Mouse (Mus musculus) skeletal muscle tissue, adult 2 months (tissue): ENCODE measurements around the gene Tesmin.

Experiments used
- DNase-seq: peaks from one replicate; pipeline ENCODE4 v3.0.0-alpha.2; 2012; ENCODE audit warnings: low read depth, low spot score

Tesmin gene

DNA sequence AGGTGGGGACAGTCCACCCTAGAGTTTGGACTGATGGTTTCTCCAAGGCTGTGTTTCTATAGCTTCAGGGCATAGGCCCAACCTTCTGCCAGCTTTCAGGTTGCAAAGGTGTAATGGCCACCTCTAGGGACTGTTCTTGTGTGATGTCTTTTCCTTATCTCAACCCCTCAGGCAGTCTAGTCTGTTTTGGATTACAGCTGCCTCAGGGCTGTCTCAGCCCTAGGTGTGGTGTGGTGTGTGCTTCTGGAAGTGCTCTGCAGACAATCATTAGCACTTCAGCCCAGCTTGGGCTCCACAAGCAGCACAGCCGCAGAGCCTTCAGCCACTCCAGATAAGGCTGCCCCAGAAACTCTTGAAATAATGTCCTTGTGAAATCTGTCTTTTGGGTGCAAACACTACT lies 3.7 kb downstream of the Tesmin start:
- no peak for DNase-seq

DNA sequence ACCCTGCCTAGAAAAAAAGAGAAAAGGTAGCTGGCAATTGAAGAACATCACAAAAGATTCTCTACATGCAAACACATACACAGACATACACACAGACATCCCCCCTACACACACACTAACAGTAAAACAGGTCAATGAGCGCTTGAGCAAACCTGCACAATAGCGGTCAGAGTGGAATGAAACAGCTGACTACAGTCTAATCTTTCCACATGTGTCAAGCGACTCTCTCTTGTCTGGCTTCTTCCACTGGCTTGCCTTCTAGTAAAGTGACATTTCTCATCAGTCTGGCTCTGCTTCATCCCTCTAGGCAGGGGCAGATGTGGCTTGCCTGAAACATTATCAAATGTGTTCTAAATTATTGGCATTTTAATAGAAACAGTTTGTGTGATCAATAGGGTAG lies 5.6 kb downstream of the Tesmin start:
- DNase-seq: no peak

GRCm38 (mm10) chr19:3400057-3400456 lies 11.4 kb downstream of the Tesmin start:
- DNase-seq: no peak

GRCm38 (mm10) chr19:3401504-3401903 lies 12.8 kb downstream of the Tesmin start:
- DNase-seq: no peak

DNA sequence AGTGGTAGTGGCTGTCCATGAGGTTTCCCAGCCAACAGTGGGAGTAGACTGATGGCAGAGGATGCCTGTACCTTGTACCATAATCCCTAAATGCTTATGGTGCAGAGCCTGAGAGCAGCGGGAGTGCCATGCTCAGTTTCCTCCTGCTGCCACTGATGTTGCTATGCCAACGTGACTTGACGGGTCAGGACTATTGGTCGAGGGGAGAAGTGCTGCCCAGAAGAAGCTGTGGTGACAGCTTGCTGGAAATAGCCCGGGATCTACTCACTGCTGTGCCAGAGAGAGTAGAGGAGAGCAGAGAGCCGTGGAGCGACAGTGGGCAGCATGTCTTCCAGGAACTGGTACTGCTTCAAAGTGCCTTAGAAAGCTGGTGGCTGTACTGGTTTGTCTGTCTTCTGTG lies 13.3 kb downstream of the Tesmin start:
- DNase-seq: no peak

DNA sequence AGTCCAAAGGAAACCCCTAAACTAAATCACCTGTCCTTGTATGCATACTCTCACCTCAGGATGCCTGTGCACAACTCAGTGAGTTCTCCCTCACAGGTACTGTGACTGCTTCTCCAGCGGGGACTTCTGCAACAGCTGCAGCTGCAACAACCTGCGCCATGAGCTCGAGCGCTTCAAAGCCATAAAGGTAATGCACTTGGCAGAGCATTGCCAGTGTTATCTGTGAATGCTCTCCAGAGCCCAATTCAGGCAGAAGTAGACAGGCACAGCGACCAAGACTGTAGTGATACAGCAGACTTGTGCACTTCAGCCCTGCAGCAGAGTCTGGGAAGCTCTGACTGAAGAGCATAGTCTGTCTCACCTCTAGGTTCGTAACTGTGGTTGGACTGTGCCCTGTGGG lies 13.7 kb downstream of the Tesmin start:
- DNase-seq: no peak

GRCm38 (mm10) chr19:3404030-3404429 lies 15.4 kb downstream of the Tesmin start:
- no peak for DNase-seq

DNA sequence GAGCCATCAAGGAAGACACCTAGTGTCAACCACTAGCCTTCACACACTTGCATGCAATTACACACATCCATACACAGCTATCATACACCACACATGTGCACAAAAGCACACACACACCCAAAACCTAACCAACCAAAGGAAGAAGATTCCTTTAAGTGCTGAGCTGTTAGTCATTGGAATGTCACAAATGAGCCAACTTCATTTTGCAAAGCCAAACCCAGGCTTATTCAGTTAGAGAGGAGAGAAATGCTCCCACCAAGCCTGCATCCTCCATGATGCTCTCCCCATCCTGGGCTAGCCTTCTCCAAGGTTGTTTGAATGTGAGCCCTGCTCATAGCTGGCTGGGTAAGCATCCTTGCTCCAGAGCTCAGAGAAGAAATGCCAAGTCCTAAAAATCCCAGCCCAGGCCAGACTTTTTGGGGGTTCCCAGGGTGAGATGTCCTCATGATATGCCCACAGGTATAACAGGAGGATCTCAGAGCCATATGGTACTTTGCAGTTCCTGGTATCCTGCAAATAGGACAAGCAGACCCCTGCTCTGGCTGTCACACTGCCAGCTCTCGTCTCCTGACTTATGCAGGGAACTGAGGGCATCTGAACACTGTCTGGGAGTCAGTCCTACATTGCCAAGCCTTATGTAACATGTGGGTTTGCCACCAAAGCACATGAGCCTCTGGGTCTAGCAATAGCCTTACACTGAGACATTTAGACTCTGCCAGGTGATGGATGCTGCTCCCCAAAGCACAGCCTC lies 17.0 kb downstream of the Tesmin start:
- DNase-seq: no peak

GRCm38 (mm10) chr19:3414268-3414733 lies 25.6 kb downstream of the Tesmin start, which contains the start of gene Gal:
TSS of gene Gal (minus strand) at chr19:3414544.
- no peak for DNase-seq

GRCm38 (mm10) chr19:3419251-3419650 lies 30.6 kb downstream of the Tesmin start:
- DNase-seq: no peak

DNA sequence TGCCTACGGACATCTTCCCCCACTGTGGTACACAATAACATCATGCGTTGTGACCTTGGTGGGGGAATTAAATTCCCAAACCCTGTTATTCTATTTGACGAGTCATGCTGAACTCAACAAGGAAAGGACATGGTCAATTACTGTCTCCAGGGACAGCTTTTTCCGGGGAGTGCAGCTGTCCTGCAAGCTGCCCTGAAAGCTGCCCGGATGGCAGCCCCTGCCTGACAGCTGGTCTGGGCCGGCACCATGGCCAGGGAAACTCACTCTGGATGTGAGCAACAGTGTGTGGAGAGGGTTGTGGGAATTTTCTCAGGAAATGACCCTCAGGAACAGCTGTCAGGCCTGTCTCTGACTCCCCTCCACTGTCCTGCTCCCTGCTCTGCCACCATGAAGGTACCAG lies 33.8 kb downstream of the Tesmin start:
- no peak for DNase-seq

DNA sequence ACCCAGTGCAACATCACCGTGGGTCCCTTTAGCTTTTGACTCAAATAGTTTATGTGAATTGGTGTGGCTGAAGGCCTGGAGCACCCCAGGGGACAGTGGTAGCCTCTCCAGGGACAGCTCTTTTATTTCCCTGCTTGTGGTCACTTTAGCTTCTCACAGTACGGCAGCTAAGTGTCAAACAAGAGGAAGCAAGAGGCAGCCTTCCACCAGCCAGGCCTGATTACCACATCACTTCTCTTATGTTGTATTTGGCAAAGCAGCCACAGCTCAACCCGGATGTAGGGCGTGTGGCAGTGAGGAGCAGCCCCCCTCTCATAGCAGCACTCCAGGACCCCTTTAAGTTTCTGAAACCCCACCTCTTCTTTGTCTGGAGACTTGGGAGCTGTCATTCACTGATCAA lies 34.3 kb downstream of the Tesmin start:
- no peak for DNase-seq

DNA sequence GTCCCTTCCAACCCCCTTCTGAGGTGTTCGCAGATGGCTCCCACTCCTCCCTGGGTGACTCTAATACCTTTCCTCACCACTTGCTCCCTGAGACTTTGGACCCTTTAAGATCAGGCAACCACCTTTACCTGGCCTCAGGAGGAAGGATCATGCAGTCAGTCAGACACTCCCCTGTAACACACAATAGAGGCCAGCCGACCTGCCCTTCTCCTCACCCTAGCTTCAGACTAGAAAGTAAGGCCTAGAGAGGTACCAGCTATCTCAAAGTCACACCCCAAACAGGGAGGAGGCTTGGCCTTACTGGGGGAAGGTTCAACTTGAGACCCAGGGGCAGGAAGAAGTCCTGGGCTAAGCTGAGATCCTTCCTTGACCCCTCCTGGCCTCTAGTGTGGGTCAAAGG lies 35.6 kb downstream of the Tesmin start:
- DNase-seq: no peak

DNA sequence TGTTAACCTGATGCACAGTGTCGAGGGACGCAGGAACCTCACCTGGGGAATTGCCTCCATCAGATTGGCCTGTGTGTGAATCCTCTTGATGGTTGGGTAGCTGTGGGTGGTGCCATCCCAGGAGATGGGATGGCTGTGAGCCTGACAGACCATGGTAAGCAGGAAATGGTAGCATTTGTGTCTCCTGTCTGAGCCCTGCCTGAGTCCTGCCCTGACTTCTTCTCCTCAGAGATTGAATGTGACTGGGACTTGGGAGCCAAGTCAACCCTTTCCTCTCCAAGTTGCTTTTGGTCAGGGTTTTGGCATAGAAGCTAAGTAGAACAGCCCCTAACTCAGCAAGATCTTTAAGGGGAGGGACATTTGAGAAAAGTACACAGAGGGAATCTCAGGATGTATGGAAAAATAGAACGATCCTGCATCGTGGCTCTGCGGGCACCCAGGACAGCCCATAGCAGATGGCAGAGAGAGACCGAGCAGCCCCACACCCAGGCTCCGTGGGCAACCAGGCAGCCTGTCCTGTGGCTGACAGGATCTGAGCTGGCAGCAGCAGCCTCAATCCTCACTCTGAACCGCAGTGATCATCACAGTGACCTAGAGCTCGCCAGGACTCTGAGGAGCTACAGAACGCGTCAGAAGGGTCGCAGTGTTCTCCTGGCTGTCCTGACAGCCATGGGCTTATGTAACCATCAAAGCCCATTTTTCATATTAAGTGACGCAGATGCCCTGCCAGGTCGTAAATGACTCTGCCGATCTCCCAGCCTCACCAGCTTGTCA lies 39.6 kb downstream of the Tesmin start:
- DNase-seq: peak; percentile 60

DNA sequence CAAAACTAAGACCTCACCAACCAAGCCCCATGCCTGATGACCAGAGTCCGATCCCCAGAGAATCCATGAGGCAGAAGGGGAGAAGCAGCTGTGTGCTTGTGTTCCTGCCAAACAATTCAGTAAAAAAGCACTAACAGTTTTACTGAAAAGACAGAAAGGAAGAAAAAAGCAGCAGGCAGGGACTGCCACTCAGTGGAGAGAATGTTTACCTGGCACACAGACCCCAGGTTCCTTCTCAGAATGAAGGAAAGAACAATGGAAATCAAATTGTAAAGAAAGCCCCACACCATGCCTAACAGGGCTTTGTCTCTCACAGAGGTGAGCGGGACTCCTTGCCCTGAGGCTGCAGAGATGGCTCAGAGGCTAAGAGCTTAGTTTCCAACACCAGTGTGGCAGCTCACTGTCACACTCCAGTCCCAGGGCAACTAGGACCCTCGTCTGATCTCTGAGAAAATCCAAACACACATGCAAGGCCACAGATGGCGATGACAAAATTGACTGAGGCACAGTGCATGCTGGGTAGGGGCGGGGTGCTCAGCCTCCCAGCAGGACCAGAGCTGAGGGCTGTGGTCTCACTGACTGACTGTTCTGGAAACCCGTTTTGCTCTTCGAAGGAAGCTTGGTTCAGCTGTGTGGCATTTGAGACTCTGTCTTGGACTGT lies 40.6 kb downstream of the Tesmin start:
- DNase-seq: no peak

- DNase-seq: no peak
Observed at GRCm38 (mm10) chr19:3431066-3431465, 42.4 kb downstream of the Tesmin start.

GRCm38 (mm10) chr19:3431969-3432368 lies 43.3 kb downstream of the Tesmin start:
- no peak for DNase-seq

- no peak for DNase-seq
Observed at GRCm38 (mm10) chr19:3434124-3434523, 45.5 kb downstream of the Tesmin start.

DNA sequence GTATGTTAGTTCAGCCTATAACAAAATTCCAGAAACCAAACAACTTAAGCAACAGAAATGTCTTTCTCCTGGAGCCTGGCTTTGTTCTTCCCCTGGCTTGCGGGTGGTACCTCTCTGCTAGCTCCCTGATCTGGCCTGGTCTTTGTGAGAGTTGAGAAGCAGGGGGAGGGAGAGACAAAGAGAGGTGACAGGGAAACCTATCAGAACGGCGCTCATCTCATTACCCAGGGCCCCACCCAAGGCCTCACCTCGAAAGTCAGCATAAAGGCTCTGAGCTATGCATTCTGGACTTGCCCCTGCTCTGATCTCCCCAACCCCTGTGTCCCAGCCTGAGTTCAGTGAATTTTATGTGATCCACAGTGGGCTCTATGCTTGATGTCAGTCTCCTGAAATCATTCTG lies 46.0 kb downstream of the Tesmin start:
- no peak for DNase-seq

- no peak for DNase-seq
Observed at GRCm38 (mm10) chr19:3435824-3436223, 47.2 kb downstream of the Tesmin start.

DNA sequence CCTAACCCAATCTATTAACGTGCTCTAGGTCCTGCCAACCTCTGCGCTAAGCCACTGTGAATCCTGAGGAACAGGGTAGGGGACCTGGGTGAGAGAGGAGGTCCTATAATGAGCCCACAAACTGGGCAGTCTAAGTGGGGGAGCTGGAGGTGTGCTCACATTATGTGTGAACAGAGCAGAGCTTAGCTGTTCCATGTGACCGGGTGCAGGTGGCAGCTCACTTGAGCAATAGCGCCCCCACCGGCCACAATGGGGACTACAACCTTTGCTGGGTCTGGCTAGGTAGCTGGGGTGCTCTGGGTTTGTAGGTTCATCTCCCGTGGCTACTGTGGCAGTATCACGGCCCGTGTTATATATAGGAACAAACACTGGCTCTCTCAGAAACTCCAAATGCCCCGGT lies 48.2 kb downstream of the Tesmin start:
- DNase-seq: no peak

GRCm38 (mm10) chr19:3437980-3438379 lies 49.3 kb downstream of the Tesmin start:
- no peak for DNase-seq
